Mouse (Mus musculus): ENCODE results near the gene Ston2. TPM values are rescaled to one million over a fixed set of nuclear protein-coding genes. Genes with fewer than 3 reads are reported as not detected.

Ston2 gene
- 10 to 100 TPM; 16.5 to 23.5 TPM for total RNA-seq (2023)

GRCm38 (mm10) chr12:91787959-91788437 lies at the start of gene Ston2:
Ston2 (minus strand) TSS chr12:91788387.

GRCm38 (mm10) chr12:91589847-91590690 lies 198.1 kb downstream of the Ston2 start, which contains the start of gene Gtf2a1:
Gtf2a1 (minus strand) TSS chr12:91590487.

Other genes with a start within 250 kb of the Ston2 start
- gene Gtf2a1, start 197.9 kb downstream of the Ston2 start, total RNA-seq (2023), result 10 to 100 TPM; 46.7 to 50.6 TPM
- 10 to 100 TPM; 80.8 to 89.5 TPM for gene Sel1l, start 60.8 kb upstream of the Ston2 start, total RNA-seq (2023)